Mouse (Mus musculus): ENCODE measurements around the gene Sdad1. TPM values are rescaled to one million over a fixed set of nuclear protein-coding genes. Genes with fewer than 3 reads are reported as not detected.
A peak's percentile ranks its signal among the peaks of the same experiment; 100 is the strongest.

The Sdad1 gene
- polyA plus RNA-seq, 1 experiment from 2014 or later: 20.9 TPM

DNA sequence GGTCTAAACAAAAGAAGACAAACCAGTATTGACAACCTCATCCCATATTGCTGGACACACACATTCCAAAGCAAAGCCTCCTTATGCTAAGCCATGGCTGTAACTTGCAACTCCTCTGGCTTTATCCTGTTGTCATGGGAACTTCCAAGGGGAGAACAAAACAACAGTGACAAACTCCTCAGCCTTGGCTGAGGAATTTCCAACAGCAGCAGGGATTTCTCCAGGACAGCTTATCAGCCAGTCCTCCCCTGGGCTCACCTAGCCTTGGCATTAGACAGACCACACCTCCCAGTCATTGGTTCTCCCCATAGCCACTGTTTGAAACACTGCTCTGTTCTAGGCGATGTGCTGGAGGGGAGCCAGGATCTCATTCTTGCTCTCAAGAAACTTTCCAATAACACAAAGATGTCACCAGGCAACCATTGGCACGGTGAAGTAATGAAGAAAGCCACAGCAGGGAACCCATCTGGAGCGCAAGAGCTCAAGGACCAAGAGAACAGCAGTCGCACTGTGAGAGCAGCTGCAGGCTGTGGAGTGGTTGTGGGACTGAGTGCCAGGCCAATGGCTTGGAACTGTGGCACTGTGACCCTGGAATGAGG is 46.4 kb downstream of the Sdad1 start:
- Histone ChIP-seq H3K4me1 (peaks cover 21% of the 10 kb centered on the region), H3K27me3 (replicated peaks) (no peaks in the 10 kb centered on the region), H3K9ac (no peak overlapping the region), H3K4me3 (no peak overlapping the region), H3K4me2 (peak overlapping the region; percentile 2; the same call in 1 of the 2 replicates), H3K27ac (replicated peaks) (peak overlapping the region; percentile 58; the same call in 1 of the 2 replicates), H3K36me3 (no peaks in the 10 kb centered on the region), H3K9me3 (no peaks in the 10 kb centered on the region)
- WGBS: 29% methylated on average over 4 of the region's 4 CpGs
- ATAC-seq (ENCODE audit: extremely low read depth, insufficient number of reproducible peaks, low FRiP score, low TSS enrichment): 0 out of 2 replicates have a peak, but pooled peaks have one; percentile 40

DNA sequence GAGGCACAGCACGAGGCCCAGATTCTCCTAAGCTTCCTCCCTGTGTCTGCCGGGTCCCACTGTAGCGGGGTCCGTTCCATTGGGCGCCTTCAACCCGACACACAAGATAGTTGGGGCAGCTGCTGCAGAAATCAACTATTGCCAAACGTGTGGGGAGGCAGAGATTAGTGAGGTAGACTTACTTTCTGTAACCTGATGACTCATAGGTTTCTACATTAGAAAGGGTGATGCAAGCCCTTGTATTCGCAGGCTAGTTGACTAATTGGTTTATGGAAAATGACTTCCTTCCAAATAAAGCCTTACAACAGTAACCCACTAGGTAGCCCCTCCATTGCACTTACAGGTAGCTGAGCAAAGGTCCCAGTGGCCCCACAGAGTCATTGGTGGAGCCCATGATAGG is 47.6 kb downstream of the Sdad1 start:
- Histone ChIP-seq H3K9ac (no peak overlapping the region), H3K9me3 (no peaks in the 10 kb centered on the region), H3K4me1 (peaks cover 21% of the 10 kb centered on the region), H3K27ac (replicated peaks) (no peak overlapping the region), H3K4me3 (no peak overlapping the region), H3K27me3 (replicated peaks) (no peaks in the 10 kb centered on the region), H3K4me2 (no peak overlapping the region), H3K36me3 (no peaks in the 10 kb centered on the region)
- ATAC-seq (ENCODE audit: extremely low read depth, insufficient number of reproducible peaks, low FRiP score, low TSS enrichment): no peak
- WGBS: 77% methylated on average over 8 of the region's 8 CpGs

GRCm38 (mm10) chr5:92256218-92256617 is 54.1 kb downstream of the Sdad1 start, which contains the start of gene Ppef2:
Gene Ppef2, minus strand, starts transcription at chr5:92256278.
- H3K36me3 ChIP-seq: no peaks in the 10 kb centered on the region
- H3K27me3 ChIP-seq (replicated peaks): peaks cover 4% of the 10 kb centered on the region; the same call in 1 of the 2 replicates
- no peak within 1 kb of the TSS for H3K9ac ChIP-seq
- ATAC-seq (ENCODE audit: extremely low read depth, insufficient number of reproducible peaks, low FRiP score, low TSS enrichment): no peak
- 25% methylated on average over 6 of the region's 6 CpGs for WGBS
- H3K27ac ChIP-seq (replicated peaks): no peak within 1 kb of the TSS
- peaks cover 11% of the 10 kb centered on the region for H3K4me1 ChIP-seq
- no peak within 1 kb of the TSS for H3K4me2 ChIP-seq
- H3K9me3 ChIP-seq: no peaks in the 10 kb centered on the region
- H3K4me3 ChIP-seq: no peak within 1 kb of the TSS

DNA sequence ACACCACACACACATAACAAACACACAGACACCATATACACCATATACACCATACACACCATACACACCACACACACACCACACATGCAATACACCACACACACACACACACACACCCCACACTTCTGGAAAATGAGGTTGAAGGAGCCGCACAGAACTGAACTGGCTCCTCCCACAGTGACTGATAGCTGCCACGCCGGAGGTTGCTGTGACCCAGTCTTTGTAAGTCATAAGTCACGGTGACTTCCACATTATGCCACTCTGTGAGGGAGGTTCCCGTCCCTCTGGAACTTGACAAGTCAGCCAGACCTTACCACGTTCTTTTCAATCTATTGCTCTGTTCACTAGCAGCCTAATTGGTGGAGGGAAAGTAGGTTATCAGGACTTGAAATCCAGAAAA is 55.8 kb downstream of the Sdad1 start:
- Histone ChIP-seq H3K9ac (no peak overlapping the region), H3K4me3 (no peak overlapping the region), H3K36me3 (no peaks in the 10 kb centered on the region), H3K4me2 (no peak overlapping the region), H3K4me1 (peaks cover 11% of the 10 kb centered on the region), H3K9me3 (0 out of 2 replicates have a peak, but pooled peaks cover 6% of the 10 kb centered on the region), H3K27me3 (replicated peaks) (peaks cover 4% of the 10 kb centered on the region; the same call in 1 of the 2 replicates), H3K27ac (replicated peaks) (no peak overlapping the region)
- 64% methylated on average over 6 of the region's 6 CpGs for WGBS
- no peak for ATAC-seq (ENCODE audit: extremely low read depth, insufficient number of reproducible peaks, low FRiP score, low TSS enrichment)

- Histone ChIP-seq H3K27me3 (replicated peaks) (peaks cover 4% of the 10 kb centered on the region; the same call in 1 of the 2 replicates), H3K27ac (replicated peaks) (no peak overlapping the region), H3K4me3 (no peak overlapping the region), H3K9ac (no peak overlapping the region), H3K36me3 (no peaks in the 10 kb centered on the region), H3K4me2 (peak overlapping the region; percentile 29), H3K4me1 (peaks cover 11% of the 10 kb centered on the region), H3K9me3 (0 out of 2 replicates have a peak, but pooled peaks cover 6% of the 10 kb centered on the region)
- ATAC-seq (ENCODE audit: extremely low read depth, insufficient number of reproducible peaks, low FRiP score, low TSS enrichment): no peak
- WGBS: 18% methylated on average over 18 of the region's 18 CpGs
These were observed 57.4 kb downstream of the Sdad1 start for GRCm38 (mm10) chr5:92252797-92253343.

- Histone ChIP-seq H3K27me3 (replicated peaks) (peaks cover 4% of the 10 kb centered on the region; the same call in 1 of the 2 replicates), H3K4me1 (peaks cover 5% of the 10 kb centered on the region), H3K4me3 (no peak overlapping the region), H3K9ac (no peak overlapping the region), H3K9me3 (0 out of 2 replicates have a peak, but pooled peaks cover 6% of the 10 kb centered on the region), H3K36me3 (no peaks in the 10 kb centered on the region), H3K27ac (replicated peaks) (no peak overlapping the region), H3K4me2 (no peak overlapping the region)
- no peak for ATAC-seq (ENCODE audit: extremely low read depth, insufficient number of reproducible peaks, low FRiP score, low TSS enrichment)
- 81% methylated on average over 6 of the region's 6 CpGs for WGBS
These were observed 58.2 kb downstream of the Sdad1 start for GRCm38 (mm10) chr5:92252031-92252430.

DNA sequence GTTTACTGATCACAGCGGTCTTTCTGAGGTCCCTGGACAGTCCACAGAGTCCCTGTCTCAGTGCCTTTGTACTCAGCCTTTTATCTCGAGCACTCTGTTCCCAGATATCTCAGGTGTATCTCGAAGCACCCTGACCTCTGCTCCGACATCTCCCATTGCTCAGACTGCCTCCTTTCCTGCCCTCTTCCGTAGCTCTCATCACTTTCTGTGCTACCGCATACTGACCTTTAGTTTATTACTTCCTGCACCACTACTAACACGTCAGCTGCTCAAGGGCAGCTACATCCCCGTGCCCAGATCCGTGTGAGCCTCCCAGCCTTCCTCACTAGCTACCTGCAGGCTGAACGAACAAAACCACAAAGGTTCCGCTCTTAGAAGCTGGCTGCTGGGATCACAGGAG is 61.7 kb downstream of the Sdad1 start:
- no peak overlapping the region for H3K4me2 ChIP-seq
- H3K27ac ChIP-seq (replicated peaks): no peak overlapping the region
- peaks cover 5% of the 10 kb centered on the region for H3K4me1 ChIP-seq
- H3K9ac ChIP-seq: no peak overlapping the region
- no peaks in the 10 kb centered on the region; the same call in 1 of the 2 replicates for H3K27me3 ChIP-seq (replicated peaks)
- H3K9me3 ChIP-seq: 0 out of 2 replicates have a peak, but pooled peaks cover 6% of the 10 kb centered on the region
- WGBS: 69% methylated on average over 11 of the region's 11 CpGs
- H3K4me3 ChIP-seq: no peak overlapping the region
- no peaks in the 10 kb centered on the region for H3K36me3 ChIP-seq
- ATAC-seq (ENCODE audit: extremely low read depth, insufficient number of reproducible peaks, low FRiP score, low TSS enrichment): no peak

GRCm38 (mm10) chr5:92245483-92245882 is 64.8 kb downstream of the Sdad1 start:
- Histone ChIP-seq H3K27me3 (replicated peaks) (no peaks in the 10 kb centered on the region), H3K4me2 (no peak overlapping the region), H3K4me1 (no peaks in the 10 kb centered on the region), H3K9me3 (0 out of 2 replicates have a peak, but pooled peaks cover 6% of the 10 kb centered on the region), H3K9ac (no peak overlapping the region), H3K36me3 (no peaks in the 10 kb centered on the region), H3K27ac (replicated peaks) (no peak overlapping the region), H3K4me3 (no peak overlapping the region)
- no peak for ATAC-seq (ENCODE audit: extremely low read depth, insufficient number of reproducible peaks, low FRiP score, low TSS enrichment)
- WGBS: 79% methylated on average over 9 of the region's 9 CpGs

DNA sequence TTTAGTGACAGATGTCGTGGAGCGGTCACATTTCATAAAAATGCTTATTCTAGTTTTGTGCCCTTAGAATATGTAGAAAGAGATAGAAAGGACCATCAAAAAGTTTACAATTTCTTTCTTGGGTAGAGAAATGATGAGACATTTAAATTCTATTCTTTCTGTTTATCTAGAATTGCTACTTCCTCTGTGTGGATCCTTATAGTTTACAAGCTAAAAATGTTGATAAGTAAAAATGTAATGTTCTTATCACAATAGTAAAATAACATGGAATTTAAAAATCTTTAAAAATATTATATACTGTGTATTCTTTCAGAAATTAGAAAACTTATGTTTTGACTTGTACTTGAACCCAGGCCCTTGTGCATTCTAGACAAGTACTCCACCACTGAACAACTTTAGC is 65.4 kb downstream of the Sdad1 start:
- 79% methylated on average over 2 of the region's 2 CpGs for WGBS
- Histone ChIP-seq H3K9ac (no peak overlapping the region), H3K9me3 (0 out of 2 replicates have a peak, but pooled peaks cover 4% of the 10 kb centered on the region), H3K27ac (replicated peaks) (no peak overlapping the region), H3K36me3 (no peaks in the 10 kb centered on the region), H3K4me1 (peaks cover 1% of the 10 kb centered on the region; the same call in 1 of the 2 replicates), H3K4me2 (no peak overlapping the region), H3K27me3 (replicated peaks) (no peaks in the 10 kb centered on the region), H3K4me3 (no peak overlapping the region)
- no peak for ATAC-seq (ENCODE audit: extremely low read depth, insufficient number of reproducible peaks, low FRiP score, low TSS enrichment)

- no peak for ATAC-seq (ENCODE audit: extremely low read depth, insufficient number of reproducible peaks, low FRiP score, low TSS enrichment)
- Histone ChIP-seq H3K9me3 (no peaks in the 10 kb centered on the region), H3K27ac (replicated peaks) (no peak overlapping the region), H3K36me3 (no peaks in the 10 kb centered on the region), H3K9ac (no peak overlapping the region), H3K4me3 (no peak overlapping the region), H3K4me1 (peaks cover 4% of the 10 kb centered on the region; the same call in 1 of the 2 replicates), H3K27me3 (replicated peaks) (peaks cover 6% of the 10 kb centered on the region; the same call in 1 of the 2 replicates), H3K4me2 (no peak overlapping the region)
- WGBS: 83% methylated on average over 12 of the region's 12 CpGs
These were observed 69.5 kb downstream of the Sdad1 start for GRCm38 (mm10) chr5:92240769-92241168.

DNA sequence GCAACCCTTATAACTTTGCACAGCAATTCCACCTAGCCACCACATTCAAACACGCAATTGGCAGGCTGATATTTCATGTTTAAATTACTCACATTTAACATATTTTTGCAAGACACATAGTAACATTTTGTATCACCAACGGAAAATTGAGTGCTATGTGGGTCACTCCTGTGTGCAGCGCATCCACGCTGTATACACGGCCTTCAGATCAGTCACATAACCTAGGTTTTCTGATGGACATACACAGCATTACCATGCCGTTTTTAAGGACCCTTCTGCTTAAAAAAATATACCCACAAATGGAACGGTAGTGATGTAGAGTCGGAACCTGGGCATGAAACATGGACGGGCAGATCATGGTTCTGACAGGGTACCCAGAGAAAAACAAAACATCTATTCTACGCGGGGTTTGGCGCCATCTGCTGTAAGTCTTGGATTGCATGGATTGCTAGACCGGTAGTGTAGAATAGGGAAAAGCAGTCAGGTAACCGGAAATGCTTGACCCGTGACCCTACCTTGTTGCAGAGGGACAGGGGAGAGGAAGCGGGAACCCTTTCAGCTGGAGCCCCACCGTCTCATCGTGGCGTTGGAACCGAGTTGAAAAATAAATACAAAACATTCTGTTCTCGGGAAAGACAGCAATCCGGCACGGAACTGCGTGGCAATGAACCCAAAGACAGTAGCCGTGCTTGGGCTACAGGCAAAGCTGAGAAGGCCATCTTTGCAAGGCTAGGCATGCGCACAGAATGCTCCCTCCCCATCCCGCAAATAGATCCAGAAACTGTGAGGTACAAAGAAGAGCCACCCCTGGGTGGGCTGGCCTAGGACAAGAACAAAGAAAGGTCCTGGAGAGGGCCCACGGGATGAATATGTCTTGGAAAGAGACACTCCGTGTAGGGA is 70.7 kb downstream of the Sdad1 start:
- Histone ChIP-seq H3K27ac (replicated peaks) (no peak overlapping the region), H3K4me3 (peak overlapping the region; percentile 24), H3K27me3 (replicated peaks) (peaks cover 6% of the 10 kb centered on the region; the same call in 1 of the 2 replicates), H3K36me3 (no peaks in the 10 kb centered on the region), H3K4me1 (peaks cover 4% of the 10 kb centered on the region; the same call in 1 of the 2 replicates), H3K4me2 (peak overlapping the region; percentile 56), H3K9me3 (no peaks in the 10 kb centered on the region), H3K9ac (0 out of 2 replicates have a peak overlapping the region, but pooled peaks have one; percentile 58)
- ATAC-seq (ENCODE audit: extremely low read depth, insufficient number of reproducible peaks, low FRiP score, low TSS enrichment): no peak
- 39% methylated on average over 29 of the region's 29 CpGs for WGBS
